Mouse (Mus musculus): Measurements from ENCODE around the gene Naaladl1.

DNA sequence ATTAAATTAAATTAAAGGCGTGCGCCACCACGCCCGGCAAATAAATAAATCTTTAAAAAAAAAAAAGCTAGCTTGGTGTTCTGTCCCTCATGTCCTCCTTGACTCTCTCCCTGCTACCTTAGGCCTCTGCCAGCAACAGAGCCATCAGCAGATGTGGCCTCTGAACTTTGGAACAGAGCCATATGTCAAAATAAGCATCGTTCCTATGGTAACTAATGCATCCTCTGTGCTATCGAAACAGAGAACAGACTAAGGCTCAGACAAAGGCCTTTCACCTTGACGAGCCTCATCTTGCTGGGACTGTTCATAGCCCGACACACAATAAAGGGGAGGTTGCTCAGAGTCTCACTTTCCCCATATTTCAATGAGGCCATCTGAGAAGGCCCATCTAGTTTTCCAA is 17.7 kb downstream of the Naaladl1 start:
- TF ChIP-seq CTCF (IDR thresholded peaks at IDR 0.05; ENCODE audit: low read depth, low read length) (no peak), POLR2A (IDR thresholded peaks at IDR 0.05; ENCODE audit: borderline replicate concordance, low read depth, low read length) (no peak)

Data from bone marrow macrophage, adult 2 months (primary cell).